Mouse (Mus musculus) kidney, adult 2 months (tissue): ENCODE data around the gene Lmtk2. TPM values are rescaled to one million over a fixed set of nuclear protein-coding genes. Genes with fewer than 3 reads are reported as not detected.
A peak's percentile ranks its signal among the peaks of the same experiment; 100 is the strongest.

Experiments
- DNase-seq: peaks from one replicate; pipeline ENCODE4 v3.0.0; 2021
- H3K27ac ChIP-seq: fragments of 200-500 bp; 2 replicates; pipeline ENCODE4 v1.5.1; 2012; ENCODE audit warnings: low read depth, low read length, control low read depth, inconsistent platforms; ENCODE audit not compliant: insufficient read depth
- H3K27me3 ChIP-seq: fragments of 200-500 bp; replicated peaks from 2 replicates; pipeline ENCODE4 v1.6.1; 2012; ENCODE audit warnings: mild to moderate bottlenecking, moderate library complexity, low read length, inconsistent platforms; ENCODE audit not compliant: control insufficient read depth, insufficient read depth
- H3K36me3 ChIP-seq: fragments of 200-500 bp; 2 replicates; pipeline ENCODE4 v1.6.1; 2012; ENCODE audit warnings: mild to moderate bottlenecking, moderate library complexity, low read length, inconsistent platforms; ENCODE audit not compliant: control insufficient read depth, insufficient read depth
- H3K4me1 ChIP-seq: fragments of 200-500 bp; 2 replicates; pipeline ENCODE4 v1.6.1; 2011; ENCODE audit warnings: low read length; ENCODE audit not compliant: control insufficient read depth, insufficient read depth
- H3K4me3 ChIP-seq: fragments of 200-500 bp; 2 replicates; pipeline ENCODE4 v1.5.1; 2011; ENCODE audit warnings: mild to moderate bottlenecking, low read depth, low read length, control low read depth; ENCODE audit not compliant: insufficient read depth
- CTCF ChIP-seq: fragments of 200-500 bp; conservative IDR thresholded peaks from 2 replicates; pipeline ENCODE4 v1.5.1; 2011; ENCODE audit warnings: low read depth, mild to moderate bottlenecking, control low read depth, low read length, moderate library complexity, mixed read lengths; ENCODE audit not compliant: insufficient read depth, insufficient read length
- POLR2A ChIP-seq: fragments of 200-500 bp; IDR thresholded peaks from one replicate; pipeline ENCODE4 v1.6.1; 2011; ENCODE audit warnings: low read depth, low read length, control low read depth
- WGBS: fragments of 180-500 bp; shearing (Covaris S2); methylation state at CpG from one replicate; pipeline ENCODE4 v1.1.7; 2018; 5-methylcytosine and 5-hydroxymethylcytosine counted together
- polyA plus RNA-seq: library from polyadenylated mRNA; depleted of rRNA; stranded (reverse); fragments of >200 nt; gene quantifications from 2 replicates; pipeline ENCODE4 v1.2.3, GENCODE M21; 2012

Lmtk2 gene
- polyA plus RNA-seq, 1 experiment = 30.6 TPM

GRCm38 (mm10) chr5:144184350-144185045 lies 84.3 kb downstream of the Lmtk2 start:
- no peak overlapping the region for H3K27ac ChIP-seq
- no peak for DNase-seq
- 76% methylated on average over 21 of the region's 21 CpGs for WGBS
- no peak overlapping the region for H3K4me3 ChIP-seq
- no peaks in the 10 kb centered on the region for H3K27me3 ChIP-seq
- no peaks in the 10 kb centered on the region for H3K4me1 ChIP-seq
- H3K36me3 ChIP-seq = no peaks in the 10 kb centered on the region; the same call in 1 of the 2 replicates
- TF ChIP-seq POLR2A (no peak), CTCF (no peak)

GRCm38 (mm10) chr5:144188422-144188821 lies 88.2 kb downstream of the Lmtk2 start:
- no peak for DNase-seq
- H3K4me3 ChIP-seq = no peak overlapping the region
- no peak for TF ChIP-seq CTCF
- no peak for TF ChIP-seq POLR2A
- H3K27ac ChIP-seq = no peak overlapping the region
- WGBS = 77% methylated on average over 6 of the region's 6 CpGs
- no peaks in the 10 kb centered on the region; the same call in 1 of the 2 replicates for H3K36me3 ChIP-seq
- H3K27me3 ChIP-seq = no peaks in the 10 kb centered on the region
- no peaks in the 10 kb centered on the region for H3K4me1 ChIP-seq

- WGBS = 72% methylated on average over 7 of the region's 7 CpGs
- no peak for TF ChIP-seq CTCF
- no peak for TF ChIP-seq POLR2A
- Histone ChIP-seq H3K4me1 (no peaks in the 10 kb centered on the region), H3K36me3 (no peaks in the 10 kb centered on the region; the same call in 1 of the 2 replicates), H3K4me3 (no peak overlapping the region), H3K27ac (no peak overlapping the region), H3K27me3 (no peaks in the 10 kb centered on the region)
- DNase-seq = no peak
These were observed 89.1 kb downstream of the Lmtk2 start for GRCm38 (mm10) chr5:144189327-144189726.

GRCm38 (mm10) chr5:144189950-144190583 lies 89.8 kb downstream of the Lmtk2 start, which contains the start of gene Bhlha15:
TSS of gene Bhlha15 (plus strand) at chr5:144190286.
- Histone ChIP-seq H3K4me1 (no peaks in the 10 kb centered on the region), H3K27me3 (no peaks in the 10 kb centered on the region), H3K36me3 (no peaks in the 10 kb centered on the region), H3K4me3 (no peak within 1 kb of the TSS), H3K27ac (no peak within 1 kb of the TSS)
- WGBS = 7% methylated on average over 26 of the region's 26 CpGs
- peak; percentile 77 for DNase-seq
- TF ChIP-seq POLR2A (no peak), CTCF (no peak)

- no peak for DNase-seq
- H3K36me3 ChIP-seq = no peaks in the 10 kb centered on the region
- no peak overlapping the region for H3K4me3 ChIP-seq
- 70% methylated on average over 23 of the region's 23 CpGs for WGBS
- no peak overlapping the region for H3K27ac ChIP-seq
- H3K4me1 ChIP-seq = no peaks in the 10 kb centered on the region
- no peaks in the 10 kb centered on the region for H3K27me3 ChIP-seq
- TF ChIP-seq POLR2A (no peak), CTCF (no peak)
These were observed 90.8 kb downstream of the Lmtk2 start for GRCm38 (mm10) chr5:144191026-144191425.

- Histone ChIP-seq H3K4me3 (no peak overlapping the region), H3K27ac (no peak overlapping the region), H3K27me3 (no peaks in the 10 kb centered on the region), H3K4me1 (no peaks in the 10 kb centered on the region), H3K36me3 (no peaks in the 10 kb centered on the region)
- peak; percentile 32 for DNase-seq
- TF ChIP-seq CTCF (no peak), POLR2A (no peak)
- WGBS = 68% methylated on average over 6 of the region's 6 CpGs
These were observed 92.4 kb downstream of the Lmtk2 start for GRCm38 (mm10) chr5:144192673-144193072.

GRCm38 (mm10) chr5:144194416-144194815 lies 94.2 kb downstream of the Lmtk2 start:
- H3K27me3 ChIP-seq = no peaks in the 10 kb centered on the region
- WGBS = 81% methylated on average over 7 of the region's 7 CpGs
- no peaks in the 10 kb centered on the region for H3K4me1 ChIP-seq
- no peak overlapping the region for H3K27ac ChIP-seq
- no peak overlapping the region for H3K4me3 ChIP-seq
- no peak for DNase-seq
- no peaks in the 10 kb centered on the region for H3K36me3 ChIP-seq
- TF ChIP-seq POLR2A (no peak), CTCF (no peak)
